Mouse (Mus musculus): ENCODE measurements around the gene Cnst.

GRCm38 (mm10) chr1:179539887-179540286 lies 6.3 kb upstream of the Cnst start:
- no peak for TF ChIP-seq CTCF (IDR thresholded peaks at IDR 0.05; ENCODE audit: extremely low read depth, insufficient read length, insufficient replicate concordance, low read depth, low read length)
- TF ChIP-seq POLR2A (IDR thresholded peaks at IDR 0.05; ENCODE audit: low read depth, low read length): no peak

Measured in small intestine, adult 2 months (tissue).